Mouse (Mus musculus): Measurements from ENCODE around the gene Uchl4.
A peak's percentile ranks its signal among the peaks of the same experiment; 100 is the strongest.
"Not testable (repeated sequence)": the region's sequence is repeated elsewhere in the genome, so short reads cannot be mapped to it uniquely, and the experiment has no call there.

The Uchl4 gene

DNA sequence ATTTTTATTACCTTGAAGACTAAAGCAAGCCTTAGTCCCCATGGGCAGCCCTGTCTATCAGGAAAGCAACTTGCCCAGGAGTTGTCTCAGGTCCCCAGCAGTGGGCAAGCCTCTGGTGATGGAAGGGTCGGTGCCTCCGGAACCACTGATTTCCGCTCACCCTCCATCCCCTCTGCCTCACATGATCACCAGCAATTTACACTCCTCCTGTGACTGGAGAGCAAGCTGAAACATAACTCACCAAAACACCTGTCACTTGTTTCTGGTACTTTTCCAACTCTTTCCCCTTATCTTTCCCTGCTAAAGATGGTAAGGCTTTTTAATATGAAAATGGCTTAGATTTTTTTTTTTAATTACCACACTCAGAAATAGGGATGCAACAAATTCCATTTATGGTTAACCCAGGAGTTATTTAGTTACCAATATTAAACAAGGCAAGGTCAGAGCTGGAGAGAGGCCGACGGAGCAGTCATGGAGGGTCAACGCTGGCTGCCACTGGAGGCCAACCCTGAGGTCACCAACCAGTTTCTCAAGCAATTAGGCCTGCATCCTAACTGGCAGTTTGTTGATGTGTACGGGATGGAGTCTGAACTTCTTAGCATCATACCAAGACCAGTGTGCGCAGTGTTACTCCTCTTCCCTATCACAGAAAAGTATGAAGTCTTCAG is at the start of gene Uchl4:
Gene Uchl4 (plus strand): TSS at position 434 of the 668 bp plus-strand sequence.
- no peak for DNase-seq

DNA sequence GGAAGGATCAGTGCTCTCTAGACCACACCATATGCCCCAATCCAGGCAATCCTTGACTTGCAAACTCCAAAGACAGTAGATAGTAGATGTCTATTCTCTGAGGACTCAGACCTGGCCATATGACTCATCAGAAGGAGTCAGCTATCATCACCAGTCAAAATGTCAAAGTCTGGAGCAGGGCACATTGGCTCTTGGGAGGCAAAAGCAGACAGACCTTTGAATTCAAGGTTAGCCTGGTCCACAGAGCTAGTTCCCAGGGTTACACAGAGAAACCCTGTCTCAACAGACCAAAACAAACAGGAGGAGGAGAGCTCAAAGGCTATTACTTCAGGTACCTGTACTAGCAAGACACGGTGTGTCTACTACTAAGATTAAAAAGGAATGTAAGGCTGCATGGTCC is 41.1 kb upstream of the Uchl4 start:
- no peak for DNase-seq

DNA sequence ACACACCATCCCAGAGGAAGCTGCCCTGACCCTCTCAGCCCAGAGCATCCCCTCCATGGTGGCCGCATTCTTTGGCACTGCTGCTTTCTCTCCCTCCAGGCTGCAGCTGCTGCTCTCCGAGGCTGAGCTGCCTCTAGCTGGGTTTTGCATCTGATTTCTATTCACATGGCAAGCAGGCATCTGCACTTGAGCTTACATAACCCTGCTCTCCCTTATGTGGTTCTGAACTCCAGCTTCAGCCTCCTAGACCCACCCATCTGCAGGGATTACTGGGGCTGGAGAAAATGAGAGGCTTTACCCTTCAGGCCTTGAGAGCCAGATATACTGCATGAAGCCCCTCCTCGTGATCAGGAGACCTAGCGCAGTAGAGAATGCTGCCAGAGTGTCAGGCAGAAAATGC is 39.4 kb upstream of the Uchl4 start:
- DNase-seq, result no peak

DNA sequence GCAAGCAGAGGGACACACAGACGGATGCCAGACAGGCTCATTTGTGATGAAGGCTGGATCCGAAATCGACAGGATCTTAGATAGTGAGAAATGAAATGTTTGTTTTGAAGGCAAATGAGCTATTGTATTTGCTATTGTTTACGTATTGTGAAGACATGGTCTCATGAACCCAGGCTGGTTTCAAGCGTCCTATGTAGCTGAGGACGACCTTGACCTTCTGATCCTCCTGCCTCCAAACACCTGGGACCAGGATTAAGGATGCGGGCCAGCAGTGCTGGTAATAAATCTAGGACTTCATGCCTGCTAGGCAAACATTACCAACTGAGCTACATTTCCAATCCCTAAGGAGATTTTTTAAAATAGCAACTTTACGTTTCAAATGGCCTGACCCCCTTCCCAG is 37.5 kb upstream of the Uchl4 start:
- no peak for DNase-seq

DNA sequence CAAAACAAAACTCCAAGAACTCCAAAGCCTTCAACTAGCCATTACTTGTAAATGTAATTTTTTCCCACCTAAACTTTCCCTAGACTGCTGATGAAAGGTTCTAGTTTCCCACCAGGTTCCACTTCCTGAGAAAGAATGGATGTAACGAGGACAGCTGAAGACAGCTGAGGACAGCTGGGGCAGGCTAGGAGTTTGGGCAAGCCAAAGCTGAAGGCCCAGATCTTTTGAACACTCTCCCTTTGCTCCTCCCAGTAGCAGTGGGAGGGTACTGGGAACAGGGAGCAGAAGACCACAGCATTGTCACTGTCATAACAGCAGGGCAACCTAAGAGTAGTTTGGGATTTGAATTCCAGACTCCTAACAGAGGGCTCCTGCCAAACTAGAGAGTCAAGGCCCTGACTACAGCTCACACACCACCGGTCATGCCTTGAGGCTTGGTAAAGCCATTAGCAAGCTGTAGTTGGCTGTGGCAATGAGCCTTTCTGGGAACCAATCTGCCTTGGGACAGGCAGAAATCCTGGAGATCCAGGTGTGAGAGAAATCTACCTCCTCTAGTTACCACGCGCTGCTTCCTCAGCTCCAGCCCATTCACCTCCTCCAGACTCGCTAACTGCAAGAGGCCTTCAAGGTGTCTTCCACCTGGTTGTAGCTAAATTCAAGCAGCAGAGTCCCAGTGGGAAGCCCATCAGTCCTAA is 36.8 kb upstream of the Uchl4 start:
- DNase-seq, result no peak

DNA sequence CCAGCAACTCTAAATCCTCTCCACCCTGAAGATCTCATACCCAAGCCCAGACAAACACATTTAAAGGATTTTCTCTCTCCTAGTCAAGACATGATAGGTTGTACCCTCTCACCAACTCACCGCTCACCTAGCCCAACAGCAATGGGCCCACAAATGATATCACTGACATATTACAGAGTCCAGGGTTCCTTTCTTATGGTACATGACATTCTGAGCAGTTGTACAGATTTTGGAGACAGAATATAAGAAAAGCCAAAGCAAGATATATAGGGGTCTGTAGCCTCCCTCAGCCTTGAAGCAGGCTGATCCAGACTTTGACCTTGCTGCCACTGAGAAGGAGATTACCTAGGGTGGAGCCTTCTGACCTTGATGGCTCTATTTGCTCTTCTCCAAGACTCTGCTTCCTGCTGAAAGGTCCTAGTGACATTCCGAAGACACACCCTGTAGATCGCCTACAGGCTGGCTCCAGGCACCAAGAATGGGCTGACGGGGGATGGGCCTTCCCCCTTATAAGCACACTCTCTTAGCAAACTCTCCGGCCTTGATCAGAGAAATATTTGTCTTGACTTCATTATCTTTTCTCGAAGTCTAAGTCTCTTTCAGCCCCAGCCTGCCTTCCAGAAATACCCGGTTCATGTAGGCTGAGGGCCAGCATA is 36.1 kb upstream of the Uchl4 start:
- DNase-seq, result not testable (repeated sequence)

DNA sequence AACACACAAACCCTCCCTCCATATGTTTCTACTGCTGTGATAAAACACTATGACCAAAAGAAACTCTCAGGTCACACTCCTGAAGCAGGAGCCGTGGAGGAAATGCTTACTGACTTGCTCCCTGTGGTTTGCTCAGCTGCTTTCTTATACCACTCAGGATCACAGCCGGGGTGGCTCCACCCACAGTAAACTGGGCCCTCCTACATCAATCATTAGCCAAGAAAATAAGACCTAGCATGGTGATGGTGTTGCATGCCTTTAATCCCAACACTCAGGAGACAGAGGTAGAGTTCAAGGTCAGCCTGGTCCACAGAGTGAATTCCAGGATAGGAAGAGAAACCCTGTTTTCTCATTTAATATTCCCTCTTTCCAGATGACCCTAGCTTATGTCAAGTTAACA is 35.1 kb upstream of the Uchl4 start:
- DNase-seq, result peak; percentile 15

DNA sequence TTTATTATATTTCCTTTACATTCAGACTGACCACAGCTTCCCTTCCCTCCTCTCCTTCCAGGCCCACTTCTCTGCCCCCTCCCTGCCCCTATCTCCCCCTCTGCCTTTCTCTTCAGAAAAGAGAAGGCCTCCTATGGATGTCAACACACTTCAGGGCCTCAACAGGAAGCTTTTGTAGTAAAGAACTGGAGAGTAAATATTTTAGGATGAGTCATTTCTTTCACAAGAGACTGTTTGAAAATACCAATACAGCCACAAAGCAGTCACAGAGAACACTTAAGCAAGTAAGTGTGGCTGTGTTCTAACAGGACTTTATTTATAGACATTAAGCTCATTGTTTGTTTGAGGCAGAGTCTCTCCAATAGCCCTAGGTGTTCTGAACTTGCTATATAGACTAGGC is 32.7 kb upstream of the Uchl4 start:
- peak; percentile 8 for DNase-seq

DNA sequence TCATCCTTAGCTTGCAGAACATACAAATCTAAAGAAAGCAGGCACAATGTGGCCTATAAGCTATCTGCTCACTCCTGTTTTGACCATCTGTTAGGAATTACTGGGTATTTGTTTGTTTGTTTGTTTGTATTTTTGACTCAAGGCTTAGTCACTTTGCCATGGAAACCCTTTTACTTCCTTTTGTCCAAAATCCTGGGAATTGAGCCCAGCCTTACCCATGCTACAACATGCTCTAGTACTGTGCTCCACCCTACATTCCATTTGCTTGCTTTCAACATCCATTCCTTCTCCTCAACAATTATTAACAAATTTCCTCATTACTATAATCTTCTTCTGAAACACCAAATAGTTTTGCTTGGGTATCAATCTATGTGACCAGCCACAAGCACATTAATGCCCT is 32.1 kb upstream of the Uchl4 start:
- DNase-seq, result no peak

DNA sequence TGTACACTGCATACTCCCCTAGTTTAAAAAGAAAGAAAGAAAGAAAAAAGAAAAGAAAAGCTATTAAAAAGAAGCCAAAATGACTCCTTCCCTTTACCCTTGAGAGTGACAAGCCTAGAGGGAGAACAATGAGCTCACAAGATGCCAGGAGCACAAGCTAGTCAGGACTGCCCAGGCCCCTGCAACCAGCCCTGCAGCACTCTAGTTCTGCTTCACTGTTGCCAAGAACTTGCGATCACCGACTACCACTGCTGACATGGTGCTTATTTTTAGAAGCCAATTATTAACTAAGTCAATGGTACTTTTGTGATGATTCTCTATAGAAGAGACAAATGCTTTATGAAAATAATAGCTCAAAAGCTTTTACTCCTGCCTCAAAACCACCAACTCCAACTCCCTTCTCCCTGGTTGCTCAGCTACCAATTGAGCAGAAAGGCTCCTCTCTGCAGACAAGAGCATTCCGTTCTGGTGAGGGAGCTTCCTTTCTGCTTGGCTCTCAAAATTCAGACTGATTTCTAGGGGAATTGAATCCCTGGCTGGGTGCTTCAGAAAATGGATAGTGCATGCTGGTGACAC is 27.4 kb upstream of the Uchl4 start:
- DNase-seq, result no peak

DNA sequence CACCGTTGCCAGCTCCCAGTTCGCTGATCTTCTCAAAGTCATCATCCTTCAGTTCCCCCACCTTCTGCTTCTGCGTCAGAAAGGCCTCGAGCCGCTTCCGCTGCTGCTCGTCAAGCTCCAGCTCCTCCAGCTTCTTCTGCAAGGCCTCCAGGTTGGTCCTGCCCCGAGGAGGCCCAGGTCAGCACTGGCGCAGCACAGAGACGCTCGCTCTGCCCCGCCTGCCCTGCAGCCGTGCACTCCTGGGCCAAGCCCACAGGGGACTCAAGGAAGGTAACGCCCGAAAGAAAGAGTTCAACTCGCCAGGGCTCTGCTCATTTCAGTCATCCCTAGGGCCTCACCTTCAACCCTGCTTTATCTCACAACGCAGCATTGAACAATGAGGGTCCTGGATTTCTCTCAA is 20.5 kb upstream of the Uchl4 start:
- no peak for DNase-seq

DNA sequence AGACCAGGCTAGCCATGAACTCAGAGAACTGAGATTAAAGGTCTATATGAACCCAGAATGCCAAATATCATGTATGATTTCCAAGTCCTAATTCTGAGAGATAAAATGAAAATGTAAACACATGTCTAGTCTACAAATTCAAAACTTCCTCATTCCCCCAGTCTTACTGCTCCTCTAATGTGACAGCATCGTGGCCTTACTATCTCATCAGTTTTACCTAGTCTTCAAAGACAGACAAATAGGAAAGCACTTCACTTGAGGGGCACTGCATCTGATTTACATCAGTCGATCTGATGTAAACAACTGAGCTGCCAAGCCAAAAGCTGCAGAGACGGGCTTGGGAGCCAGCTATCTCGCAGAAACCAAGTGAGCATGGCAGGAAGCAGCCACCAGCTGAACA is 18.9 kb upstream of the Uchl4 start:
- no peak for DNase-seq

DNA sequence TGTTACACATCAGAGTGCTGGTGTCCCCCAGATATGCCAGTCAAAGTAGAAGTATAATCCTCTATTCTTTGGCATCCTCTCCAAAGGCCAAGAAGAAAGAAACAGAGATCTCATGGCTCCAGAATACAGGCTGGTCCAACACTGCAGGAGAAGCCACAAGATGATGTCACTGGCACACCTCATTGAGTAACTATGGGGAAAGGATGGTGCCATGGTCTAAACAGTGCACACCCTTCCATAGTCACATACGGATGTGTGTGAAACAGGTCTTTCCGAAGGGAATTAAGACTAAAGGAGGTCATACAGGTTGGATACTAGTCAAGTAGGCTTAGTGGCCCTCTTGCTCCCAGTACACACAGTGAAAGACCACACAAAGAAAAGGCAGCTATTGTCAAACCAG is 18.4 kb upstream of the Uchl4 start:
- DNase-seq, result no peak

DNA sequence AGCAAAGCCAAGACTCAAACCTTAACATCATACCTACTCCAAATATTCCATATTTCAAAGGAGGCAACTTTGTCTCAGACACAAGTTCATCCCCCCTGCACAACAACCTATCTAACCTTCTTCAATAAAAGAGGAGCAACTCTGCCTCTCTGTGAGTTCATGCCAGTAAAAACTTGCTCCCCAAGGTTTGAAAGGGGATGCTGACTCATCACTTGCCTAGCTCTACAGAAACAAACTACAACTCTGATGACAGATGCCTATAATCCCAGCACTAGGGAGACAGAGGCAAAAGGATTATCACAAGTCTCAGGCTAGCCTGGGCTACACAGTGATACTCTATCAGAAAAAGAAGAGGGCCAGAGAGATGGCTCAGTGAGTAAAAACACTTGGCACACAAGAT is 17.1 kb upstream of the Uchl4 start:
- no peak for DNase-seq

DNA sequence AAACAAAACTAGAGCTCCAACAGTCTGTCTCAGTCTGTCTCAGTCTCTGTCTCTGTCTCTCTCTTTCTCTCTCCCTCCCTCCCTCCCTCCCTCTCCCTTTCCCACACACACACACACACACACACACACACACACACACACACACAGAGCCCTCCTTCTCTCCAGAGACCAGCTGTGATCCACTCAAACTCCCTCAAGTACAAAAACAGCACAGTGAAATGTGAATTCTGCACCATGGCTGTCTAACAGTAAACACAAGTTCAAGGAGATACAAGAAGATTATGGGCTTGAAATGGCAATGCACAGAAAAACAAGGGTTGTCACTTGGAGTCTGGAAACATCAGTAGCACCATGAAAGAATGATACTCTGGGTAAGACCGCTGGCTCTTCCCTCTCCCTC is 15.7 kb upstream of the Uchl4 start:
- no peak for DNase-seq

DNA sequence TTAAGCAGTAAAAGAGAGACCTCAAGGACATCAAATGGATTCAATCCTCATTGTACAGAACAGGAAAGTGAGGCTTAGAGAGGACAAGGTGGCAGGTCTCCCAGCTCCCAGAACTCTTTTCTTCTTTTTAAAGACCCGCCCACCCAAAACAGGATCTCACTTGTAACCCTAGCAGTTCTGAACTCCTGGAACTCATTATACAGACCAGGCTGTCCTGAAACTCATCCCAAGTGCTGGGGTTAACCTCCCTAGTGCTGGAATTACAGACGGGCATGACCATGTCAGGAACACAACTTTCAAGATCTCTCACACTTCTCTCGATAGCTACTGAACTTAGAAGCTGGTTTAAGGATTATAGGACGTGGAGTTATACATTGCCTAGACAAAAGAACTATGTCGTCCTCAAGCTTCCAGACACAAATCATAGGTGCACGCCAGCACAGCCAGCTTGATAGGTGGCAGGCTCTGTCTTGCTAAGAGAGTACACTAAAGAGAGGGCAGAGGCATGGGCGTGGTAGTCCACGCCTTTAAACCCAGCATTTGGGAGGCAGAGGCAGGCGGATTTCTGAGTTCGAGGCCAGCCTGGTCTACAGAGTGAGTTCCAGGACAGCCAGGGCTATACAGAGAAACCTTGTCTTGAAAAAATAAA is 15.1 kb upstream of the Uchl4 start:
- DNase-seq, result no peak

DNA sequence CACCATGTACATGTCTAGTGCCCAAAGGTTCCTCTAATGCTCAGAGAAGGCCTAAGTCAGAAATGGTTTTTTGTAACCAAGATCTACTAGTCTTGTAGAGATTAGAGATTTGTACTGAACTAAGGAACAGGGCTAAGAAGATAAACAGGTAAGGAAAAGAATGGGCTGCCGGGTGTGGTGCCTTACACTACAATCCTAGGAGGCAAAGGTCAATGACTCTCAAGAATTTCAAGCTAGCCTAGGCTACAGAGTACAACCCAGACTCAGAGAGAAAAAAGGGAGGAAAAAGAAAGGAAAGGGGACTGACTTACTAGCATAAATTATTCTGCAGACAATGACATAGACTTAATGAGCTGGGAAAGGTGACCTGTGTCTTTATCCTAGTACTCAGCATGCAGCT is 14.4 kb upstream of the Uchl4 start:
- DNase-seq, result no peak

DNA sequence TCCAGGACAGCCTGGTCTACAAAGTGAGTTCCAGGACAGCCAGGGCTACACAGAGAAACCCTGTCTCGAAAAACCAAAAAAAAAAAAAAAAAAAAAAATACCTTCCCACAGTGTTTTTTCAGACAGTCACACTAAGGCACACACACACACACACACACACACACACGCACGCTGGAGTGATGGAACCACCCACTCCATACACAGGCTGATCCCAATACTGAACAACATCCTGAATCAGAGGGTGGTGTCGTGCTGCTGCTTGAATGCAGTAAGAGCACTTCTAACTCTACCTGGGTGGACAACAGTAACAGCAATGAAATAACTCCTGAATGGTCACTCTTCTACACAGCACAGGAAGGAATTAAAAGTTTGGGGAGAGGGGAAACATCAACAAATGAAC is 13.5 kb upstream of the Uchl4 start:
- no peak for DNase-seq

DNA sequence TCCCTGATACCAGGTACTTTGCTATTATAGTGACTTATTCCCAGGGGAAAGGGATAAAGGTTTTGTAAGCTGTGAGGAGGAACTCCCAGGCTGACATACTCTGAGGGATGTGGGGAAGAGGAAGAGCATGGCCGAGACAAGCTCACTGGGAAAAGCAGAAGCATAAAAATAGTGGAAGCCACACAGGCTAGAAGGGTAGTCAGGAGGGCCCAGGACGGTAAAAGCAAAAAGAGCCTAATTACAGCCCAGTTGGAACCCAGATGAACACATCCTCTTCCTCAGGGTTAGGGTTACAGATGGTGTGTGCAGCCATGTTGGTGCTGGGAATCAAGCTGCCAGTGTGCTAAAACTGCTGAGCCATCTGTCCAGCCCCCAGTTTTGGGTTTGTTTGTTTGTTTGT is 12.9 kb upstream of the Uchl4 start:
- DNase-seq, result no peak

DNA sequence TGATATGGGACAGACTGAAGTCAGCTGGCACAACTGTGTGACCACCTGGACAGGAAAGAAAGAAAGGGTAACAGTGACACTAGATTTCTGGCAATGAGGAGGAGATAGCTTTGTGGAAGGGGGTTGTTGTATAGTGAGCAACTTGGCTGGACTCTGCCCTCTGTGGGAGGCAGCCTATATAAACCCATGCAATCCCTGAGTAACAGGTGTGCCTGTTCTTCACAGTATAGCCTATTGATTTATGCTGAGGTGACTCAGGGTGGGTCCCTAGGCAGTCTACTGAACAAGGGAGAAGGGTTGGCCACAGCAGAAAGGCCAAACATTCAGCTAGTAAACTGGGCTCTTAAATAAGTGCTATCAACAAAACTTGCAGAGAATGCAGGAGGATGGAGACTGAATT is 9.2 kb upstream of the Uchl4 start:
- DNase-seq, result no peak

DNA sequence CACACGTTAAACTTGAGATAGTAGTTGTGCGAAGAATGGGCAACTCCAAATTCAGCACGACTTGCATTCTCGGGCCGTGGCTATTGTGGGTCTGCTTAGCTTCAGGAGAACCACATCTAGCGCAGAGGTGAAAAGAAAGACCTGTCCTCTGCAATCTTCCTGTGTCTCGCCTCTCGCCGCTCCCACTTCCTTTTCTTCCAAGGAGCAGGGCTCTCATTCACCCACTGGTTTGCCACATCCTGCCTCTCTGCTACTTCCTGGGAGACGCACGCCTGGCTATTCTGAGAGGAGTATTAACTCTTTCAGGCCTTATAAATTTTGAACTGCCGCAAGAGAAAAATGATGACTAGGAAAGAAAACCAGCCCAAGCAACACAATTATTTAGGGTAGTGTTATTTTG is 7.3 kb upstream of the Uchl4 start:
- DNase-seq, result peak; percentile 45

DNA sequence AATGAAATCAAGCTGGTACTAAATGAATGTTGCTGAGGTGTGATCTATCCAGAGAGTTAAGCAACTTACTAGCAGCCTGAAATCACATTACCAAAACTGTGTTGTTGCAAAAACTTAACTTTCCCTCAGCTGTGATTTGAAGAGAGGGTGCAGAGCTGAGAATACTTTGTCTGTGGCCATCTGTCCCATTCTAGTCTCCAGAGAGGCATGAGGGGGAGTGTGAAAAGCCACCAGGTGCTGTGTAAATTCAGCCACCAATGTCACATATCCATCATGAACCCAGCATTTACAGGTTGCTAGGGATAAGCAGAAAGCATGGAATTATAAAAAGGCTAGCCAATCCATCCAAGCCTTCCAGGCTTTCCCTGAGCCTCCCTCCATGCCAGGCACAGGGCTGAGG is 6.0 kb upstream of the Uchl4 start:
- DNase-seq, result no peak

DNA sequence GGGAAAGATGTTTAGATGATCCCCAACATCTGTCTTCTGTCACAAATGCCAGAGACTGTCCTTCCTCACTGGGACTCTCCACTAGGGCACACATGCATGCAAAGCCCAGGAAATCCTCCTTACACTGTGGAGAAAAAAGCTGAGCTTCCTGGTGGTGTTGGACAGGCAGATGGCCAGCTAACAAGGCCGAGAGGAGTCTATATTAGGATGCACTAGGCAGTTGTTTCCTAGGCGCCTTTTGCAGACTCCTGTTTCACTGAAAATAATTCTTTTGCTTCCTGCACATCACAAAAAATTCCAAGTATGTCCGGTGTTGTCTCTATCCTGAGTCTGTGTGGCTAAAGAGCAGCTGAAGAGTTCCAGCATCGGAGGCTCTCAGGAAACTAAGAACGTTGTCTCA is 3.8 kb upstream of the Uchl4 start:
- peak; percentile 10 for DNase-seq

DNA sequence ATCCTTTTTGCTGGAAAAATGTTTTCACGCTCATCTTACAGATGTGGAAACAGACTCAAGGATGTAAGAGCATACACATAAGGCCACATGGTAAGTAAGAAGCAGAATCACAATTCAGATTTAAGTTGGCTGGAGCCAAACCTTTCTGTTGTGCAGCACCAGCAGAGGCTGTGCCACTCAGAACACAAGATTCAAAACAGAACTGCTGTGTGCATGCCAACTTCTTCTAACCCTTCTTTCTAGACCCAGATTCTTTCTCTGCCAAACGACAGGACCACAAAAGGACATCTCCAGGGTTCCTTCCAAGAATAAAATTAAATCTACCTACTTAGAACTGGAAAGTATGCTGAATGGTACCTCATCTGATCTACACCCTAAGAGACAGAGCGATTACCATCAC is 3.3 kb upstream of the Uchl4 start:
- DNase-seq, result no peak

All from lung, postnatal 36 days (tissue).